19 mouse cellular contexts compared by ENCODE assay signal in the genomic region with DNA sequence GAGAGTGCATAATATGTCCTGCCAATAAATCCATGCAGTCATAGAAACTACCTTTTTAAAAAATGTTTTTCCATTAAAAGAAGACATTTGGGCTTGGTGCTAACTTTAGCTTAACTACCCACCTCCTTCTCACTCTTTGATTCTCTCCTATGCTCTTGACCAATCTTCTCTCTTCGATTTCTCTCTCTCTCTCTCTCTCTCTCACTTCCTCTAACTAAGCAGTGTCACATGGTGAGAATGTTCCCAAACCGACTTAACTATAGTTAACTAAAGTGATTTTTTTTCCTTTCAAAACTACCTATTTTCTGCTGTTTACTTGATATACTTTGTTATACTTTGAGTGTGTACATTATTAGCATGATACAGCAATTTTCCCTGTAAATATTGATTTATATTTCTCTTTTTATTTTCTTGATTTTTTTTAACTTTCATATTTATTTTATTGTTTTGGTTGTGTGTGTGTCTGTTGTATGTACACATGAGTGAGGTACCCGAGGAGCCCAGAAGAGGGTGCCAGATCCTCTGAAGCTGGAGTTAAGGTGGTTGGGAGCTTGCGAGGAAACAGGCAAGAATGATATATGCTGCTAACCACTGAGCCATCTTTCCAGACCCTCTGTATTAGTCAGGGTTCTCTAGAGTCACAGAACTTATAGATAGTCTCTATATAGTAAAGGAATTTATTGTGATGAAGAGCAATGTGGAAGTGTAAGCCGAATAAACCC. TPM values are rescaled to one million over a fixed set of nuclear protein-coding genes. Genes with fewer than 3 reads are reported as not detected.
A peak's percentile ranks its signal among the peaks of the same experiment; 100 is the strongest.
DNase-seq lines count a peak whose midpoint lies in the region; ATAC-seq and TF ChIP-seq lines count a peak whose summit lies in the region.
"Had no signal": no experiment of that assay in that cellular context is flagged by ENCODE, and none has a peak within 500 bp of the region (broad histone marks: within the 10 kb centered on the region; RNA-seq: fewer than 3 reads in every experiment).

No protein-coding gene starts in this region.

- H3K27ac ChIP-seq in thymus, adult 2 months (ENCODE audit: control insufficient read depth, insufficient read depth, low read length), result no peak overlapping the region
- H3K27ac ChIP-seq: embryonic facial prominence, embryonic 12.5 days; forebrain, embryonic 15.5 days; hindbrain, embryonic 15.5 days had no signal

- peaks cover 18% of the 10 kb centered on the region for H3K36me3 ChIP-seq in thymus, adult 2 months (ENCODE audit: control insufficient read depth, insufficient read depth, low read length)
- H3K36me3 ChIP-seq in splenic B cell, adult 2 months (ENCODE audit: control insufficient read depth, insufficient read depth, low read length, poor library complexity, severe bottlenecking), result no peaks in the 10 kb centered on the region
- H3K36me3 ChIP-seq: embryonic facial prominence, embryonic 12.5 days; forebrain, embryonic 15.5 days; heart, embryonic 12.5 days; hindbrain, embryonic 15.5 days had no signal

- H3K27me3 ChIP-seq in thymus, adult 2 months (ENCODE audit: control insufficient read depth, insufficient read depth, low read length), result no peaks in the 10 kb centered on the region
- H3K27me3 ChIP-seq in Patski, result no peaks in the 10 kb centered on the region
- H3K27me3 ChIP-seq in splenic B cell, adult 2 months (ENCODE audit: control insufficient read depth, insufficient read depth, low read length, poor library complexity, severe bottlenecking), result no peaks in the 10 kb centered on the region

- peak; percentile 51 for DNase-seq in thymus, postnatal 4 days
- no peak for DNase-seq in thymus, adult 2 months
- no peak for DNase-seq in Patski (ENCODE audit: low read depth, low spot score)
- DNase-seq in splenic B cell, adult 2 months (ENCODE audit: low read depth, low spot score), result peak; percentile 62
- DNase-seq in right cerebral cortex, postnatal 36 days (ENCODE audit: low spot score in 2 of 2), result no peak
- DNase-seq in left cerebral cortex, adult 11 months (ENCODE audit: low spot score), result no peak
- DNase-seq: adrenal gland, adult 8-10 months; cerebellum, adult 11 months; cerebellum, adult 8-10 months; cerebellum, postnatal 14 days; gastrocnemius, postnatal 10 days; heart, postnatal 36 days had no signal

- TF ChIP-seq POLR2A in thymus, adult 2 months (IDR thresholded peaks at IDR 0.05; ENCODE audit: control insufficient read depth, extremely low read depth, insufficient read depth, low read length, poor library complexity), result no peak

- POLR2A ChIA-PET in Patski (lab: Charles Lee), result interaction anchor here (0.6 kb wide), 1 partner anchor 410 kb away, joined by 4 read pairs; no protein-coding TSS in a partner anchor

- H3K4me1 ChIP-seq in thymus, adult 2 months (replicated peaks; ENCODE audit: control insufficient read depth, insufficient read depth, low read length), result peaks cover 20% of the 10 kb centered on the region
- H3K4me1 ChIP-seq: forebrain, embryonic 15.5 days; hindbrain, embryonic 15.5 days had no signal

- 91% methylated on average over 5 of the region's 5 CpGs for WGBS in thymus, adult 2 months

- no peak overlapping the region for H3K4me3 ChIP-seq in thymus, adult 2 months (ENCODE audit: control insufficient read depth, insufficient read depth, low read length)
- H3K4me3 ChIP-seq: embryonic facial prominence, embryonic 12.5 days; forebrain, embryonic 15.5 days; heart, embryonic 12.5 days; hindbrain, embryonic 15.5 days had no signal

- no peak for TF ChIP-seq CTCF in thymus, adult 2 months (IDR thresholded peaks at IDR 0.05; ENCODE audit: borderline replicate concordance, control insufficient read depth, extremely low read depth, insufficient read depth, low read length, poor library complexity)
- TF ChIP-seq CTCF in Patski (IDR thresholded peaks at IDR 0.05), result peak; percentile 24

- in situ Hi-C loops in Patski (cut with MboI; ENCODE audit: low pct_unique_long_range_greater_than_20kb), result loop anchor here (5.0 kb wide), 1 partner anchor 47 kb away; no protein-coding TSS in a partner anchor

- CTCF ChIA-PET in Patski (lab: Charles Lee), result no interaction called here

- ATAC-seq in Patski, result no peak
- ATAC-seq: CD4-positive, CD25-positive, alpha-beta regulatory T cell, adult 4 months; forebrain, embryonic 15.5 days had no signal

RNA-seq across cellular contexts. Expression of a gene that starts 14.5 kb away (rescaled TPM):
- 8.5 and 10.9 TPM in 2 replicates for polyA plus RNA-seq in thymus, adult 2 months (2012; rRNA removed)
- polyA plus RNA-seq in Patski (2021), result 78.4 TPM

RNA-seq across cellular contexts. Expression of a gene that starts 20.2 kb away (rescaled TPM):
- polyA plus RNA-seq in thymus, adult 2 months (2012; rRNA removed), result 401 and 406 TPM in 2 replicates
- 0.03 TPM for polyA plus RNA-seq in Patski (2021)
- polyA plus RNA-seq: embryonic facial prominence, embryonic 12.5 days; forebrain, embryonic 11.5 days; forebrain, embryonic 15.5 days; heart, embryonic 12.5 days; hindbrain, embryonic 11.5 days; hindbrain, embryonic 15.5 days had no signal

Comparison
In these comparisons a context has a peak if more than half of its experiments do, and no peak if none do; other contexts are left out.
1. DNase-seq: peak in thymus, postnatal 4 days (single experiment) and splenic B cell, adult 2 months (single experiment); none in thymus, adult 2 months (single experiment), Patski (single experiment), right cerebral cortex, postnatal 36 days (0 of 2) and left cerebral cortex, adult 11 months (single experiment).
2. RNA of a gene that starts 20.2 kb away (polyA plus RNA-seq): 401 to 406 TPM in thymus, adult 2 months; 0.03 TPM in Patski (single experiment); every median in the first group is over 100 times any median in the second.